Mouse (Mus musculus): ENCODE measurements around the gene Shpk.

DNA sequence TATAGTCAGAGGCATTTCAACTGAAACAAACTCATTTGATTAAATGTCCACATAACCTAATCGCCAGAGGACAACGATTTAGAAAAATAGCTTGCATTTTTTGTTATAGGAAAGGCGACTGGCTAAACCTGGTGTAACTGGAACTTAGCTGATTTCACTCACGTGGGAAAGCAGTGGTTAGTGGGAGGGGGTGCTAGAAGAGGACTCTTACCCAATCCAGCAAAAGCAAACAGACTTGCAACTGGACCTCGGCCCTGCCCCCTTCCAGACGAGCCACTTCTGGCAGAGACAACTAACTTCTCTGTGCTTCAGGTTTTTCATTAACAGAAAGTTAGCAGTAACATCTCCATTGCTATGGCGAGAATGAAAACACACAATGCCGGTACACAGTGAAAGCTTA, 23.6 kb upstream of the Shpk start:
- TF ChIP-seq CTCF (IDR thresholded peaks at IDR 0.05; ENCODE audit: extremely low read depth, insufficient read depth, low read length) (no peak), POLR2A (IDR thresholded peaks at IDR 0.05; ENCODE audit: extremely low read depth, insufficient read depth, low read length) (no peak)

Data from cortical plate, adult 2 months (tissue).